Mouse (Mus musculus) heart, adult 8-10 months (tissue): ENCODE results near the gene Heatr9. TPM values are rescaled to one million over a fixed set of nuclear protein-coding genes. Genes with fewer than 3 reads are reported as not detected.

Experiments
- DNase-seq: peaks from one replicate; pipeline ENCODE4 v3.0.0; 2022; ENCODE audit warnings: low spot score
- total RNA-seq, 4 experiments: library from RNA; stranded (reverse); gene quantifications; 2 replicates each; pipeline ENCODE4 v1.2.4; 2022

Heatr9 gene
- total RNA-seq, 4 experiments from 2014 or later, result not detected

DNA sequence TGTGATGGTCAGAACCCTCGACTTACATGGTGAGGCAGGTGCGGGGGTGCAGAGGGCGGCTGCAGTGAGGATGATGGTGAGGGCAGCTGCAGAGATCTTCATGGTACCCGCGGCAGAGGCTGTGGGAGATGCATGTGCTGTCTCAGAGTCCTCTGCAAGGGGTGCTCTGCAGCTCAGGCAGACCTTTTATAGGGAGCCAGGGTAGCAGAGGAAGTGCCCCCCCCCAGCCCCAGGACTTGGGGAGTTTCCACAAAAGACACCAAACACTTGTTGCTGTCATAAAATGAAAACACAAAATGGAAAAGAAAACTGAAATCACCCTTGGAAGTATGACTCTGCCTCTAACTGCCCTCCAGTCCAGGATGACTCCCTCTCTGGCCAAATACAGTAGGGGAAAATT is 8.4 kb upstream of the Heatr9 start, which contains the start of gene Ccl5:
Gene Ccl5, minus strand, starts transcription at position 159 of the 400 bp plus-strand sequence.
- no peak for DNase-seq

DNA sequence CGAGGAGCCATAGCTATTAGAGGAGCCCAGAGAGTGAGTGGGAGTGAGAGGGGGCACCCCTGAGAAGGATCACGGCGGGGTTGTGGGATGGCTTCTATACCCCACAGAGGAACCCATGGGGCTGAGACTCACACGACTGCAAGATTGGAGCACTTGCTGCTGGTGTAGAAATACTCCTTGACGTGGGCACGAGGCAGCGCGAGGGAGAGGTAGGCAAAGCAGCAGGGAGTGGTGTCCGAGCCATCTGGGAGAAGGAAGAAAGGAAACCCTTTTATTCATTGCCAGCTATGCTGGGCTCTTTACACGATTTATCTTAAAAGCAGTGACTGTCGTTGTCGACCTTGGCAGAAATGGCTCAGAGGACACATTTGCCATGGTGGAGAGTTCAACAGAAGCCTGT is 7.0 kb upstream of the Heatr9 start:
- DNase-seq, result no peak

DNA sequence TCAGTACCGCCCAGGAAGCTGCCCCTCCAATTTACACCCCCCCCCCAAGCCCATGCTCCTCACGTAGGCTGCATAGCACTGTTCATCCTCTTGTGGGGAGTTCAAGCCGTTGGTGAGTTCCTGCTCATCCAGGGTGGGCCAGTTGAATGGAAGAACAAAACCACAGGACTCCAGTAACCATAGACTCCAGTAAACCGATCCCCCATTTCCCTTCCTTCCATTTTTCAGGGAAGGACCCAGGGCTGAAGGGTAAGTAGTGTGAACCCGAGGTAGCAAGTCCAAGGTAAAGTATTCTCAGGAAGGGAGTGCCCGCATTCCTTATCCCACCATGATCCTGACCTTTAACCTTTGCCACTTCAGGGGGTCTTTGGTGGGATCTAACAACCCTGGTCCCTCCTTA is 3.6 kb downstream of the Heatr9 start:
- no peak for DNase-seq

DNA sequence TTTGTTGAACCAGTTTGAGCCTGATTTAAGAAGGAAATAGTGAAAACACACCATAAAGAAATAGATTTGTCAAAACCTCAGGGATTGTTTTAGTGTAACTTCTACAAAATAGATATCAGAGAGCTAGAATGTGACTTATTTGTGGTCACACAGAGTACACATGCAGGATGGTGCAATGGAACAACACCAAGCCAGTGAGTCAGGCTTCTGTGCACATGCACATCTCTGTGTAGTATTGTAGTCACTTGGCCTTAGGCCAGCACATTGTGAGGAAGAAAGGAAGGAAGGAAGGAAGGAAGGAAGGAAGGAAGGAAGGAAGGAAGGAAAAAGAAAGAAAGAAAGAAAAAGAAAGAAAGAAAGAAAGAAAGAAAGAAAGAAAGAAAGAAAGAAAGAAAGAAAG is 4.8 kb downstream of the Heatr9 start:
- no peak for DNase-seq

DNA sequence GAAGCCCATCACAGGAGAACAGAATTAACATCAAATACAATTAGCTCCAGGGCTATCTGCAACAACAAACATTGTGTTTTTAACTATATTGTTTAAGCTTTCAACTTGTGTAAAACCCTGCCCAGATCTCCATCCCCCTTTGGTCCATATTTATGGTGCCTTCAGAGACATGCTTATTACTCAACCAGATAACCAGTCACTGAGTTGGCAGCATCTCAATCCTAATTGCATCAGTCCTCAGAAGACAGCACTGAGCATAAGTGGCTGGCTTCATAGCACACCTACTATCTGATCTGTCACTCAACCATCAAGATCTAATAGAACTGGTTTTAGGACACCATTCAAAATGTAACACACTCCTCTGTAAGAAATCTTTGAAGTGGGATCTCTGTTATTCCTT is 12.5 kb downstream of the Heatr9 start:
- DNase-seq, result no peak

DNA sequence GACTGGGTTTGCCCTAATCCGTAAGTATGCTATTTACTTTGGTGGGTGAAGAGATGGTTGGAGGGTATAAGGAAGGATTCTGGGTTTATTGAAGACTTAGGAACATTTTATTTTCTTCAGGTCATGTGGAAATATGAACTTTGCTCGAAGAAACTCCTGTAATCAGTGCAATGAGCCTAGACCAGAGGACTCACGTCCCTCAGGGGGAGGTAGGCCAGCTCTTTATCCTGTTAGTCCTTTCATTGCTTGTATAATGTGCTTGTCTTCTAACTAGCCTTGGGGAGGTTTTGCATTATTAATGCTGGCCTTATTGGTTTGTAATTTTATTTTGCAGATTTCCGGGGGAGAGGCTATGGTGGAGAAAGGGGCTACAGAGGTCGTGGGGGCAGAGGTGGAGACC is 17.7 kb downstream of the Heatr9 start:
- DNase-seq, result no peak

DNA sequence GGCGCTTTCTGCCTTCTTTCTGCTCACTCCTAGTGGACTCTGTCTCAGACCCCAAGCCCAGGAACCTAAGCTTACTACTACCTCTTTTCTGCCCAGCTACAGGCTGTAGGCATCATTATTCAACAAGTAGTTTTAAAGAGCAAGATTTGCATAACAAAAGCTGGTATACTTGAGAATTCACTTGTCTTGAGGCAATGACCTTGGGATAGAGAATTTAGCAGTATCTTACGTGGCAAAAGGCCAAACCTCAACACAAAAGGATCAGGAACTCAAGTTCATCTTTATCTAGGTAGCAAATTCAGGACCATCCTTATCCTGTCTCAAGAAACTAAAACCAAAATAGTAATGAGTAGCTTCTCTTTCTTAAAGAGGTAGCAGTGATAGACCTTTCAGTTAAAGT is 26.4 kb downstream of the Heatr9 start:
- no peak for DNase-seq

DNA sequence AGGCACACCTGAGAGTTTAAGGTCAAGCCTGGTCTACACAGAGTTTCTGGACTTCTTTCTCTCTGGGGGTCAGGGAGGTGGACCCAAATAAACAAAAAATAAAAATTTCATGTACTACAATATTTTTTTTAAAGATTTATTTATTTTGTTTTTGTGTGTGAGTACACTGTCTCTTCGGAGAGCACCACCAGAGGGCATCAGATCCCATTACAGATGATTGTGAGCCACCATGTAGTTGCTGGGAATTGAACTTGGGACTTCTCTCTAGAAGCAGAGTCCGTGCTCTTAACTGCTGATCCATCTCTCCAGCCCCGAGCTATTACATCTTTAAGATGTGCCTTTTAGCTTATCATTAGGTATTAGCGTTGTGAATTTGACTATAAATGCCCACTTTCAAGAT is 30.5 kb downstream of the Heatr9 start:
- DNase-seq, result no peak

DNA sequence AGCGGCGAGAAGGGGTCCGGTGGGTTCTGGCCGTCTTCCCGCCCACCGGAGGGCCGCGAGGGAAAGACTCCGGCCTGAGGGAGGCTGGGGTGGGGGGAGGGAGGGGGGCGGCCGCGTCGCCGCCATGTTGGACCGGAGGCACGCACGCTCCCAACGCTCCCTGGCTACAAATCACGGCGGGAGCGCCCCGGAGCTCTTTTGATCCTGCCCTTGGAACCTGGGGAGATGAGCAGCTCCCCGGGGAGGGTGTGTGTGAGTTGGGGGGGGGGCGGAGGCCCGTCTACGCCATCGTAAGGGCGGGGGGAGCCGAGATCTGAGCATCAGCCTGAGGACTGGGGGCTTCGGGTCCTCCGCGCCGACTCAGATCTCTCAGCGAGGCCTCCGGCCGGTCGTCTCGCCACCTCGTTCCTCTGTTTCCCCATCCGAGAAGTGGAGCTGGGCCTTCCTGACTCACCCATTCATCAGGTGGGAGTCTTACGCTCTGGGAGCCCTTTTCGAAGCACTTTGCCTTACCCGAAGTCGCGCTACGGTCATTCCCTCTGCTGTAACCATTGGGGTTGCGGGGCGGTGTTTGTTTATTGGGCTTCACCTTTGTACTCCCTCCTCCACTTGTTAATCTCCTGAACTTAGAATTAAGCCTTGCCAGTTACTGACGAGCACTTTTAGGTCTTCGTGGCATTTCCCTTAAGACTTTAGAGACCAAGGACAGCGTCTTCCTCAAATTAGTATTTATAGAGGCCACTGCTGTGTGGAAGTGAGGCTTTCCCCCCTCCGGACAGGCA is 48.5 kb downstream of the Heatr9 start:
- no peak for DNase-seq

DNA sequence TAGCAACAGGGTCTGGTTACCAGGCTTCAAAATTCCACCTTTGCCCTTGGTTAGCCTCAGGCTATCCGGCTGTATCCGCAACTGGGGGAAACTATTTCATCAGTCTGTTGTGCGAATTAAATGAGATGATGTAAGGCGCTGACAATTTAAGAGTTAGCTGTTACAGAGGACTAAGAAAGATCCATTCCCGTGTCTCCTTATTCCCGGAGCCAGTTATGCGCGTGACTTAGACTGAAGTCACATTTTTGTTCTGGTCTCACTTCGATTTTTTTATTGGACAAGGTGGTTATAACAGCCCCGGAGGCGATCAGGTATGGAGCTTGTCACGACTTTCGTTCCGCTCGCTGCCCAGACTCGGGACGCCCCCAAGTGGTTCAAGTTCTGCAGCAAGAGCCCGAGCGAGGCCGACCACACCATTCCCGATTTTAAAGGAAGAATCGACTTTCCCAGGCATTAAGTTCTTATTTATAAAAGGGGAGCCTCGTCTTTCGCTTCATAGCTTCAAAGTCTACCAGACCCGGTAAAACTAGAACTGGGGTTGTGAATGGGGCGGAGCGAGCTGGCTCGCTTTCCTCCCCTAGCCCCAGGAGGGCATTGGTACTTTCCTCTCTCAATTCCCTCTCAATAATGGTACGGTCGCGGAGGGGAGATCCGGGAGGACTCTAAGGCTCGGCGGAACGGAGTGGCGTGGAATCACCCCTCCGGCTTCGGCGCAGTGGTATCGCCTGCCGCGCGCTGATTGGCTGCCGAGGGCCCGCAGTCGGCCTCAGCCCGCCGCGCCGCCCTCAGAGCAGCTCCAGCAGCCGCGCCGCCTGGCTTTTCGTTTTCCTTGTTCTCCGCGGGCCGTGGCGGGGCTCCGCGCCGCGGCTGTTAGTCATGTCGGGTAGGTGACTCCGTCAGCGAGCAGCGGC is 49.4 kb downstream of the Heatr9 start, which contains the start of gene Taf15:
Gene Taf15, plus strand, starts transcription at position 763 of the 911 bp plus-strand sequence.
- DNase-seq, result peak; percentile 99

DNA sequence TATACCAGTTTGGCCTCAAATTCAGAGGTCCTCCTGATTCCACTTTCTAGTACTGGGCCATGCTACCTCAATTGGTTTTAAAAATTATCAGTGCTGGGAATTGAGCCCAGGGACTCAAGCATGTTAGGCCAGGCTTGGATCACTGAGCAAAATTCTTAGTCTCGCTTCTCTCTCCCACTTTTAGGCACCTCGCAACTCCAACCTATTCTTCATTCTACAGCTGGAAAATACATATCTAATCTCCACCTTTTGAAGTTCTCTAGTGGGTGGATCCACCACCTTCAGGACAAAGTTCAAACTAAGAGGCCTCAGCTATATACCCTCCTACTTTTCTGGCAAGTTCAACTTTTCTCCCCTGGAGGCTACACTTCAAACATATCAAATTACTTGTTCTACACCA is 50.2 kb downstream of the Heatr9 start:
- DNase-seq, result no peak

DNA sequence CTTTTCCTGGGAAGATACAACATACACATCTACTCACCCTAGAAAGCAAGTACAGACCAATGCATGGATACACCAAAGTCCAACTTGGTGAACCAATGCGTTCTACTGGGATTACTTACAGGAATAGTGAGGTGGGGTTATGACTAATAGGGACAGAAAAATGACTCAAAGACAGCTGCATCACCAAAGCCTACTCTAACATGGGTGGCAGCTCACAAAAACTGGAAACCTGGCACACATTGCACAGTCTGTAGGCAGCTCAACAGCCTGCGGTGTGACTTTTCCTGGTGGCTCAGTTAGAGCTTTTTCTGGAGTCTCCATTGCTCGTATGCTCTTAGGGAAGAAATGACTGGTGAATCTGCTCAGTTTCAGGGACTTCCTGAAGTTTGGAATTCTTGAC is 53.2 kb downstream of the Heatr9 start:
- no peak for DNase-seq

DNA sequence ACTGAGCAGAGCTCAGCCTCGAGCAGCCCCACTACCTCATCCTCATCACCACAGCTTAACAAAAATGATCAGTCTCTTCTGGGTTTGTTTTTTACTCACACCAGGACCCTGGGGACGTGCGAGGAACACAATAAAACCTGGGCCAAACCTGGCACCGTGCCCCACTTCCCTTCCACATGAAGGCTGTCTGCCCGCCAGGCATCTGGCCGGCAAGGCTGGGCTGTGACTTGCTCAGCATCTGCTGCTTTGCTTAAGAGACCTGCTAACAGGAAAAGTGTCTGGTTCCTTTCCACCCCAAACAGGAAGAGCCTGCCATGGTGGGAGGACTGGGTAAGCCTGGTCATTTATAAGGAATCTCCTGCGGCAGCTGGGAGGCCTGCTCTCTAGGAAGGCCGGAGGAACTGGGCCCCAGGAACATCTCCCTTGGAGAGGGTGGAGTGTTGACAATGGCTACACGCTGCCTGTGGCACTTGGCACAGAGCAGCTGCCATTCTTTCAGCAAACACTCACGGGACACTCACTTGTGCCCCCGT is 54.8 kb downstream of the Heatr9 start:
- peak; percentile 82 for DNase-seq

DNA sequence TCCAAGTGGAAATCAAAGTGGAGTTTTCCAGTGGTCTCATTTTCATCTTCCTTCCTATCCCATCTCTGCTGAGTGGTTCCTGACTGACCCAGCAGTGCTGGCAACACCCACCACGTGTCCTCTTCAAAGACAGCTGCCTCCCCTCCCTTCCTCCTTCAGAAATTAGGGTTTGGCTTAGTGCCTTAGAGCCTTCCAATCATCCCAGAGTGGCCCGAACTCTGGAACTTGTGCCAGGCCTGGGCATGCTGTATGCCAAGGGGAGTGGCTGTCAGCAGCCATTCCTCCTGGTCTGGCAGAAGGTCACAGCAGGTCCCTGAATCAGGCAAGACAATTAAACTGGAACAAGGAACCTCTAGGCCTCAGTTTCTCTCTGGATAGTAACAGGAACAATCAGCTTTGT is 56.0 kb downstream of the Heatr9 start:
- peak; percentile 65 for DNase-seq

DNA sequence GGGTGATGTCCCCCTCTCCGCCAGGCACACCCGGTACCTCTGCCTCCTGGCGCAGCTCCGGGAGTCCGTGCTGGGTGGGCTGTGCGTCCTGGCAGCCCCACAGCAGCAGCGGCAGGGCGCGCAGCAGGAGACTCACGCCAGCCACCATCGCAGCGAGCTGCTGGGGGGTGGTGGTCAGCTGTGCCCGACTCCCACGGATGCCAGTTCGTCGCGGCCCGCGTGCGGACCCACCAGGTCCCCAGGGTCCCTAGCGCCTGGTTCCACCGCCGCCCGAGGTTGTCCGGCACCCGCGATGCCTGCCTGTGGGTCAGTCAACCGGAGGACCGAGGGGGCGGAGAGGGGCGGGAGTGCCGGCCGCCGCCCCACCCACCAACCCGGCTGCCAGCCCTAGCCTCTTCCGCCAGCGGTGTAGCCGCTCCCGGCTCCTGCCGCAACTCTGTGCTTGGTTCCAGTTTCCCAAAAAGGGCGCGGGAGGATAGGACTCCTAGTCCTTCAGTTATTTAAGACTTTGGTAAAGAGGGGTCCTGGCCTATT is 59.2 kb downstream of the Heatr9 start, which contains the start of gene Mmp28:
Gene Mmp28, minus strand, starts transcription at position 361 of the 534 bp plus-strand sequence.
- DNase-seq, result peak; percentile 68

Other genes starting within 250 kb of the Heatr9 start
- not detected for gene Slfn14, start 235.4 kb downstream of the Heatr9 start, total RNA-seq
- gene Ap2b1, start 223.2 kb downstream of the Heatr9 start, total RNA-seq, result 10 to 100 TPM; 34.1 to 46.5 (median 36.9) TPM
- 10 to 100 TPM in 2 of 4 experiments, 1 to 10 TPM in 2; 8.8 to 13.9 (median 9.7) TPM for gene Pex12, start 219.6 kb downstream of the Heatr9 start, total RNA-seq
- 10 to 100 TPM; 67.6 to 90.2 (median 81.9) TPM for gene Rasl10b, start 113.0 kb downstream of the Heatr9 start, total RNA-seq
- not detected for gene Gas2l2, start 92.7 kb downstream of the Heatr9 start, total RNA-seq
- gene 1700020L24Rik, start 84.5 kb downstream of the Heatr9 start, total RNA-seq, result not detected
- gene Mmp28, start 59.1 kb downstream of the Heatr9 start, total RNA-seq, result 1 to 10 TPM; 2.4 to 5.4 (median 3.6) TPM
- 10 to 100 TPM; 35.5 to 42.1 (median 38.4) TPM for gene Taf15, start 49.1 kb downstream of the Heatr9 start, total RNA-seq
- 1 to 10 TPM in 1 of 4 experiments, under 1 TPM in 1, not detected in 2; 0.76 to 1.1 TPM for gene Ccl5, start 8.3 kb upstream of the Heatr9 start, total RNA-seq
- gene Ccl9, start 56.5 kb upstream of the Heatr9 start, total RNA-seq, result 1 to 10 TPM; 4.4 to 9.5 (median 5.6) TPM
- 10 to 100 TPM in 2 of 4 experiments, 1 to 10 TPM in 2; 5.4 to 24.7 (median 9.6) TPM for gene Ccl6, start 70.9 kb upstream of the Heatr9 start, total RNA-seq
- not detected for gene Rpl9-ps1, start 123.4 kb upstream of the Heatr9 start, total RNA-seq
- not detected for gene Ccl3, start 127.2 kb upstream of the Heatr9 start, total RNA-seq
- not detected for gene Ccl4, start 140.4 kb upstream of the Heatr9 start, total RNA-seq
- 1 to 10 TPM; 2.1 to 4.1 (median 3.6) TPM for gene Wfdc17, start 181.8 kb upstream of the Heatr9 start, total RNA-seq
- gene Wfdc18, start 186.8 kb upstream of the Heatr9 start, total RNA-seq, result not detected
- gene Wfdc21, start 224.8 kb upstream of the Heatr9 start, total RNA-seq, result 1 to 10 TPM in 1 of 4 experiments, not detected in 3; 1.5 TPM
- gene Heatr6, start 231.5 kb upstream of the Heatr9 start, total RNA-seq, result 1 to 10 TPM; 5.7 to 7.9 (median 6.6) TPM